Mouse (Mus musculus) spleen, postnatal 10 days (tissue): ENCODE measurements around the gene Ankrd61.
A peak's percentile ranks its signal among the peaks of the same experiment; 100 is the strongest.

Experiments
- DNase-seq, 2 experiments: peaks; one replicate each; pipeline ENCODE4 v3.0.0; 2021 to 2022; ENCODE audit warnings: low spot score in 2 of 2

The Ankrd61 gene

GRCm38 (mm10) chr5:143897635-143898330 lies at the start of gene Ankrd61:
Gene Ankrd61, minus strand, starts transcription at chr5:143897685.
- no peak for DNase-seq

- peak in 1 of 2 experiments; percentile 9 for DNase-seq
Measured at GRCm38 (mm10) chr5:143943231-143944125, 46.0 kb upstream of the Ankrd61 start.

DNA sequence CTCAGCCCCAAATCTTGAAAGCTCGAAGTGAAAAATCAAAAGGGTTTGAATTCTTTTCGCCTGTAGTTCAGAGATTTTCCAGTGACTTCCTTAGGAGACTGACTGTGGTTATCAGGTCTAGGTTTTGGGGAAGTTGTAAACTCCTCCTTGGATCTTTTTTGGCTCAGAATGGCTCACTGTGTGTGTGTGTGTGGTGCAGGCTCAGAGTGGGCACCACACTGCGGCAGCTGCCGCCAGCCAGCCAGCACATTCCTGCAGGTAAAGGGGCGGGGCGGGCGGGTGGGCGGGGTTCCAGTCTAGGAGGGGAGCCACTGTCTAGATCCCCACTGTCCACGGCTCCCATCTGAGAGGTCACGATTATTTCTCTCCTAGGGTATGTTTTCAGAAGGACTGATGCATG lies 44.1 kb upstream of the Ankrd61 start:
- DNase-seq, result no peak

DNA sequence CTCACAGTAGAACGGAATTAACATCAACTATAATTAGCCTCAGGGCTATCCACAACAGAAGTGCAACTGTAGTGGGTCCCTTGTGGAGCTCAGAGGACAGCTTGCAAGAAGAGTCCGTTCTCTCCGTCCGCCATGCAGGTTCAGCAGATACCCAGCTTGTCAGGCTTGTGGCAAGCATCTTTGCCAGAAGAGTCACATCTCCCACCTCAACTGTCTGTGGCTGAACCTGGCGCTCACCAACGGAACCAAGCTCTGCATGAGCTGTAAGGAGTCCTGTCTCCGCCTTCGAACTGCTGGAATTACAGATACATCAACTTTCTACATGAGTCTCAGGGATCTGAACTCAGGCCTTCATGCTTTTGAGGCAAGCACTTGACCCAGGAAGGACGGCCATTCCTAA lies 38.7 kb upstream of the Ankrd61 start:
- DNase-seq, result no peak

- DNase-seq, result no peak
Measured at GRCm38 (mm10) chr5:143933875-143934274, 36.4 kb upstream of the Ankrd61 start.

DNA sequence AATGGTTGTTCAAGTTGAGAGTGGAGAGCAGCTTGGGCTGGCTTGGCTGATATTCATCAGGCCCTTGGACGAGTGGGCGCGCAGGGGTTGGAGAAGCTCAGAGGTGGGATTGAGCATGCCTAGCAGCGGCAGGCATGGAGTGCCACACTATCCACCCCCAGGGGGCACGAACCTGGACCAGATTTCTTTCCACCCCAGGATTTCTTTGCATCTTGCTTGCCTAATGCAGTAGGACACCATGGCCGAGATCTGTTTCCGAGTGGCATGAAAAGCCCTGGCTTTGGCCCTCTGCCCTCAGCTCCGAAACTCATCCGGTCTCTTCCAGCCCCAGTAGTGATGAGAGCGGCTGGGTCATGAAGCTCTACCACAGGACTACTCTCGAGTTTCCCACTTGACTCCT lies 35.9 kb upstream of the Ankrd61 start:
- no peak for DNase-seq

- no peak for DNase-seq
Measured at GRCm38 (mm10) chr5:143932831-143933230, 35.3 kb upstream of the Ankrd61 start, which contains the start of gene Rsph10b. Gene Rsph10b, plus strand, starts transcription at chr5:143933035.

DNA sequence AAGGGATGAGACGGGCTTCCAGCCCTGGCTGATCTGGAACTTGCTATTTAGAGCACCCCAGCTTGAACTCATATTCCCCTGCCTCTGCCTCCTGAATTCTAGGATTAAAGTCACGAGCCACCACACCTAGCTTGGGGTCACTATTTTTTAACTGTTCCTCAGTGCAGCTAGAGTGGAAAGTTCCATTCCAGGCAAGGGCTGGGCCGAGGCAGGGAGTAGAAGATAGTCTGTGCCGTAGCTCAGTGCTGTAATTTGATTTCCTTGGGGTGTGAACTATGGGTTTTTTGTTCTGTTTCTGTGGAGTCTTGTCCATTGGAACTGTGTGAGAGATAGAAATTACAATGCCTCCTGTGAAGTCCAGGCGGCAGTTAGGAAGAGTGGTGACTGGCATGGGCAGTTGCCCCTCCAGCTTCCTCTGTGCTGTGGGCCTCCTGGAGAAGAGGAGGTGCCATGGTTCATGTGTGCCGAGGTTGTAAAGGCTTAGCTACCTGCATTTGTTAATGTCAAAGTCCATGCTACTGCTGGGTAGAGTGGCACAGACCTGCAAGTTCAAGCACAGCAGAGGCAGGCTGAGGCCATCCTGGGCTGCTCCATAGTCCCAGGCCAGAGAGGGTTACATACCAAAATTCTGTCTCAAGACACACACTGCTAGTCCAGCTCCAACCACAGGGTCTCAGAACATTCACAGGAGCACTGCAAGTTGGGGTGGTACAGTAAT lies 34.5 kb upstream of the Ankrd61 start:
- DNase-seq, result no peak

GRCm38 (mm10) chr5:143930656-143931055 lies 33.2 kb upstream of the Ankrd61 start:
- DNase-seq, result no peak

GRCm38 (mm10) chr5:143929291-143929690 lies 31.8 kb upstream of the Ankrd61 start:
- DNase-seq, result no peak

DNA sequence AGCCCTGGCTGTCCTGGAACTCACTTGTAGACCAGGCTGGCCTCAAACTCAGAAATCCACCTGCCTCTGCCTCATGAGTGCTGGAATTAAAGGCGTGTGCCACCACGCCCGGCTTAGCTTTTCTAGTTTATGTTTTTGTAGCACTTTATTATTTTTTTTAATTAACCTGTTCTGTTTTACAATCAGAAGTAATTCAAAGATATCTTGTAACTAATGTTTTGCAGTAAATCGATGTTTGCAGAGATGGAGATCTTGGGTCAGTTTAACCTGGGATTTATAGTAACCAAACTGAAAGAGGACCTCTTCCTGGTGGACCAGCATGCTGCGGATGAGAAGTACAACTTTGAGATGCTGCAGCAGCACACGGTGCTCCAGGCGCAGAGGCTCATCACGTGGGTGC lies 30.4 kb upstream of the Ankrd61 start, which contains the start of gene Gm42421:
Gene Gm42421, plus strand, starts transcription at position 301 of the 400 bp plus-strand sequence.
- no peak for DNase-seq

DNA sequence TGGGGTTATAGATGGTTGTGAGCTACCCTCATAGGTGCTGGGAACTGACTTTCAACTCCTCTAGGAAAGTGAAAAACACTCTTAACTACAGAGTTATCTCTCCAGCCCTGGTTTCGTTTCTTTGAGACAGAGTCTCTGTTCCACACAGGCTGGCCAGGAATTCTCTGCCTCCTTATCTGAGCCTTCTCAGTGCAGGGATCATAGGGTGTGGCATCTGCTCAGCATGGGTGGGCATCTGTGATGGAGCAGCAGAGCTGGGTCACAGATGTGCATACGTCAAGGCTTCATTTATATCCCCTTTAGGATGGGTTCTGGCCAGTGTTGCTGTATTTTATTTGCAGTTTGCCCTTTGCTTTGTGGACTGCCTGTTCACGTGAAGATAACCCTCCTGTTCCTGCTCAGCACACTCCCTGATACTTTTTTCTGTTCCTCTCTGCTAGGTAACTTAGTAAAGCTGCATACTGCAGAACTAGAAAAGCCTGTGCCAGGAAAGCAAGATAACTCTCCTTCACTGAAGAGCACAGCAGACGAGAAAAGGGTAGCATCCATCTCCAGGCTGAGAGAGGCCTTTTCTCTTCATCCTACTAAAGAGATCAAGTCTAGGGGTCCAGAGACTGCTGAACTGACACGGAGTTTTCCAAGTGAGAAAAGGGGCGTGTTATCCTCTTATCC lies 27.4 kb upstream of the Ankrd61 start:
- DNase-seq, result peak in 1 of 2 experiments; percentile 36

DNA sequence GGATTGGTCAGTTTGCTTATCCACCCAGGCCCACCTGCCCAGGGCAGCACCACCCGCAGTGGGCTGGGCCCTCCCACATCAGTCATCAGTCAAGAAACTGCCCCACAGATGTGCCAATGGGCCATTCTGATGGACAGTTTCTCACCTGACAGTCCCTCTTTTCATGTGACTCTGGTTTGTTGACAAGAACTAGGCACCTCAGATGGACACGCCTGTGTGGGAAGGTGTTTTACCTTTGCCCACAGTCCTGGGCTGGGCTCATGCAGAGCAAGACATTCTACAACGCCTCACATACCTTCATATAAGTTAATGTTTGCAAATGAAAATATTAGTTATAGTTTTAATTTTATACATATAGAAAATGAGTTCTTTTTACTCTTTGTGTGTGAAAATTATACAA lies 20.6 kb upstream of the Ankrd61 start:
- no peak for DNase-seq

DNA sequence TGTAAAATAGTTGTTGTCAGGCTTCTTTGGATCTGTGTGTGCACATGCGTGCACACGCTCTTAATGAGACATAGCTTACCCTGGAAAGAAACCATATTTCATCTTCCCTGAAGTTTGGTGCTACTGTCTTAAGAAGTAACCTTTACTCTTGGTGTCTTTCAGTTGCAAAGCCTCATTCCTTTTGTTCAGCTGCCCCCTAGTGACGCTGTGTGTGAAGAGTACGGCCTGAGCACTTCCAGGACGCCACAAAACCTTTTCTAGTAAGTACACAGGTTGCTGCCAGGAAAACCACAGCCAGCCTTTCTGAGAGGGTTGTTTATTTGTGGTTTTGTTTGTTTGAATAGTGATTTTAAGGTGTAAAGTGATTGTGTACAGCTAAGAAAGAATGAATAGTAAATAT lies 19.9 kb upstream of the Ankrd61 start:
- DNase-seq, result peak in 1 of 2 experiments; percentile 76

GRCm38 (mm10) chr5:143916221-143916620 lies 18.7 kb upstream of the Ankrd61 start:
- DNase-seq, result no peak

- DNase-seq, result peak; percentile 87 to 94
Measured at GRCm38 (mm10) chr5:143909417-143910400, 12.2 kb upstream of the Ankrd61 start, which contains the start of the genes Aimp2 and Pms2. Gene Aimp2, minus strand, starts transcription at chr5:143909847. Gene Pms2, plus strand, starts transcription at chr5:143909964.

- DNase-seq, result no peak
Measured at GRCm38 (mm10) chr5:143908926-143909325, 11.4 kb upstream of the Ankrd61 start.

DNA sequence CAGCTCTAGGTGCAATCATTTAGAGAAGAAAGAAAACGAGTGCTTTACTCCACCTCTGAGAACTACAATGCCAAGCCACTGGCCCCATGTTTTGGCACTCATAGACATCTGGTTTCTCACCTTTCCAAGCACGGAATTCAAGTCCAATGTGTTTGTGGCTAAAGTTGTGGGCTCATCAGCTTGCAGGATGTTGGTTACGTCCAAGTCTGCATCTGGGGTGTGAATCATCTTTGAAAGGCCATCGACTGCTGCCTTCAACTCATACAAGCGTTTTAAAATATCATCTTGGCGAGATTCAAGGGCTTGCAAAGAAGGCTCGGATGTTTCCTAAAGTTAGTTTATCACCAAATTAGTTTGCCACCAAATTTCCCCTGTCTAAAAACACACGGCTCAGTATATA lies 8.9 kb upstream of the Ankrd61 start:
- DNase-seq, result no peak

DNA sequence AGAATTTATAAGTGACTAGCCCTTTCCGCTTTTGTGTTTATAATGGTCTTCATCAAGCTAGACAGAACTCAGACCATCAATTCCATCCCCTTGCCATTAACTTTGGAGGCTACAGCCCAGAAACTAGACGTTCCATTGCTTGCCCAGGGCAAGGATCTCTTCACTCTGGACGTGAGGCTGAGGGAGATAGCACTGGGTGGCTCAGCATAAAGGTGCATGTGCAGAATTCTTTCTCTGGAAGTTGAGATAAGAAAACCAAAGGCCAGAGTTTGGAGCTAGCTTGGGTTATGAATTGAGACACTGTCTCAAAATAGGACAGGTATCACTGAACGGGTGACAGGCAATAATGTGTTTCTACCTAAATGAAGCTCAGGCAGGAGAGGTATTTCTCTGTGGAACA lies 6.3 kb upstream of the Ankrd61 start:
- DNase-seq, result no peak

DNA sequence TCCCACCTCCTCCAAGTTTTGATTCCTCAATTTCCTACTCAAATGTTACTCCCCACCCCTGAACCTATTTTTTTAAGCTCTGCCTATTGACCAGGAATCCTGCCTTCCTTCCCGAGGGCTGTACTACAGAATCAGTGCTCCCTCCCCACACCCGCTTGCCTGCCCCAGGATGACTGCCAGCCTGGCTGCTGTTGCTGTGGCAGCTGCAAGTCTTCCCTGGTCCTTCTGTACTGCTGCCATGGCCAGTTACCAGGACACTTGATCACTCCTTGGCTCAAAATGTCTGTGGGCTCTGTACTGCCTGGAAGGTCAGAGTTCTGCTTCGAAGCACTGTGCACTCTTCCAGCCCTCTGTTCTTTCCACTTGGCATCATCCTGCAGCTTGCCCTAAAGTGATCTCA lies 4.6 kb upstream of the Ankrd61 start:
- no peak for DNase-seq
